Mouse (Mus musculus): ENCODE data around the gene Dicer1.

- TF ChIP-seq CTCF (IDR thresholded peaks at IDR 0.05; ENCODE audit: low read depth, low read length): no peak
- TF ChIP-seq POLR2A (IDR thresholded peaks at IDR 0.05; ENCODE audit: borderline replicate concordance, low read depth, low read length): no peak
Measured at GRCm38 (mm10) chr12:104672976-104673375, 78.8 kb downstream of the Dicer1 start.
